21 mouse cellular contexts compared by ENCODE assay signal in genomic region chr1:34130804-34131203, GRCm38 (mm10).
DNase-seq lines count a peak whose midpoint lies in the region; ATAC-seq and TF ChIP-seq lines count a peak whose summit lies in the region.
"Had no signal": no experiment of that assay in that cellular context is flagged by ENCODE, and none has a peak within 500 bp of the region (broad histone marks: within the 10 kb centered on the region; RNA-seq: fewer than 3 reads in every experiment).

No protein-coding gene starts in this region.

- TF ChIP-seq EP300 in heart, postnatal 0 days (IDR thresholded peaks at IDR 0.05; ENCODE audit: low read depth) = no peak

- H3K4me1 ChIP-seq in forebrain, embryonic 14.5 days (ENCODE audit: control insufficient read depth, insufficient read depth, low read length) = no peaks in the 10 kb centered on the region
- no peaks in the 10 kb centered on the region for H3K4me1 ChIP-seq in forebrain, postnatal 0 days (ENCODE audit: insufficient read depth)
- peaks cover 28 to 72% of the 10 kb centered on the region in 2 experiments for H3K4me1 ChIP-seq in heart, embryonic 14.5 days (ENCODE audit: control insufficient read depth in 2 of 2, insufficient read depth in 2 of 2, low read length in 2 of 2)
- H3K4me1 ChIP-seq in heart, postnatal 0 days (ENCODE audit: control insufficient read depth, insufficient read depth) = peaks cover 64% of the 10 kb centered on the region

- H3K4me2 ChIP-seq in forebrain, embryonic 14.5 days (ENCODE audit: low read length) = no peak overlapping the region
- no peak overlapping the region for H3K4me2 ChIP-seq in forebrain, postnatal 0 days (ENCODE audit: low read depth)
- H3K4me2 ChIP-seq in heart, embryonic 14.5 days (ENCODE audit: low read length) = no peak overlapping the region
- H3K4me2 ChIP-seq in heart, postnatal 0 days (ENCODE audit: low read depth, low read length) = no peak overlapping the region
- H3K4me2 ChIP-seq: forebrain, embryonic 12.5 days; limb, embryonic 12.5 days; liver, embryonic 12.5 days; lung, embryonic 14.5 days; neural tube, embryonic 15.5 days had no signal

- ATAC-seq in forebrain, embryonic 14.5 days = peak; percentile 42; the same call in 1 of the 2 replicates
- no peak for ATAC-seq in forebrain, postnatal 0 days
- no peak for ATAC-seq in heart, embryonic 14.5 days (ENCODE audit: insufficient number of reproducible peaks, insufficient read depth, low FRiP score, low read depth)
- no peak for ATAC-seq in heart, postnatal 0 days (ENCODE audit: insufficient read depth, low read depth)
- ATAC-seq: hindbrain, postnatal 0 days; liver, embryonic 12.5 days; midbrain, embryonic 16.5 days had no signal

- peak; percentile 44 for DNase-seq in forebrain, embryonic 14.5 days (ENCODE audit: low spot score)
- DNase-seq in forebrain, postnatal 0 days = no peak
- DNase-seq in heart, postnatal 14 days = no peak
- peak; percentile 56 for DNase-seq in A20 (ENCODE audit: low read depth, low spot score)
- DNase-seq in heart, postnatal 0 days (ENCODE audit: low spot score) = no peak
- DNase-seq in lung, postnatal 36 days = no peak
- DNase-seq: adrenal gland, postnatal 36 days; cerebellum, adult 2 months; cerebellum, postnatal 36 days; gastrocnemius, postnatal 10 days; kidney, adult 9 months; lung, embryonic 14.5 days; lung, postnatal 4 days; right cerebral cortex, postnatal 4 days had no signal

- intact Hi-C loops in heart, postnatal 14 days (cut with DNase I) = no loop called here

- H3K9me3 ChIP-seq in forebrain, embryonic 14.5 days (replicated peaks; ENCODE audit: control insufficient read depth, low read length) = no peaks in the 10 kb centered on the region
- no peaks in the 10 kb centered on the region for H3K9me3 ChIP-seq in forebrain, postnatal 0 days (ENCODE audit: low read length)
- H3K9me3 ChIP-seq in heart, embryonic 14.5 days (ENCODE audit: control insufficient read depth, low read length) = no peaks in the 10 kb centered on the region
- H3K9me3 ChIP-seq in heart, postnatal 0 days (replicated peaks; ENCODE audit: control insufficient read depth, low read length) = no peaks in the 10 kb centered on the region
- H3K9me3 ChIP-seq: forebrain, embryonic 12.5 days; limb, embryonic 12.5 days; liver, embryonic 12.5 days; neural tube, embryonic 15.5 days had no signal

- no peak overlapping the region for H3K9ac ChIP-seq in forebrain, embryonic 14.5 days (ENCODE audit: low read length)
- H3K9ac ChIP-seq in forebrain, postnatal 0 days = no peak overlapping the region
- H3K9ac ChIP-seq in heart, embryonic 14.5 days (ENCODE audit: low read length) = no peak overlapping the region
- no peak overlapping the region for H3K9ac ChIP-seq in heart, postnatal 0 days (replicated peaks; ENCODE audit: low read depth, low read length)
- H3K9ac ChIP-seq: forebrain, embryonic 12.5 days; limb, embryonic 12.5 days; liver, embryonic 12.5 days; lung, embryonic 14.5 days; neural tube, embryonic 15.5 days had no signal

- H3K4me3 ChIP-seq in forebrain, embryonic 14.5 days (ENCODE audit: low read depth, low read length) = no peak overlapping the region
- no peak overlapping the region for H3K4me3 ChIP-seq in forebrain, postnatal 0 days (ENCODE audit: low read depth, low read length)
- no peak overlapping the region for H3K4me3 ChIP-seq in heart, embryonic 14.5 days (ENCODE audit: control insufficient read depth in 1 of 2, insufficient read depth in 1 of 2, low read depth in 1 of 2, low read length in 2 of 2)
- H3K4me3 ChIP-seq in heart, postnatal 0 days (ENCODE audit: low read depth, low read length) = no peak overlapping the region
- H3K4me3 ChIP-seq: forebrain, embryonic 12.5 days; limb, embryonic 12.5 days; liver, embryonic 12.5 days; neural tube, embryonic 15.5 days had no signal

- H3K36me3 ChIP-seq in forebrain, embryonic 14.5 days (ENCODE audit: control insufficient read depth, insufficient read depth, low read length) = peaks cover 3% of the 10 kb centered on the region; the same call in 1 of the 2 replicates
- peaks cover 5% of the 10 kb centered on the region; the same call in 1 of the 2 replicates for H3K36me3 ChIP-seq in forebrain, postnatal 0 days (ENCODE audit: insufficient read depth)
- H3K36me3 ChIP-seq in heart, embryonic 14.5 days (ENCODE audit: control insufficient read depth, insufficient read depth, low read length) = peaks cover 9% of the 10 kb centered on the region
- 0 out of 2 replicates have a peak, but pooled peaks cover 6% of the 10 kb centered on the region for H3K36me3 ChIP-seq in heart, postnatal 0 days (replicated peaks; ENCODE audit: control insufficient read depth, insufficient read depth, low read length)
- H3K36me3 ChIP-seq: liver, embryonic 12.5 days had no signal

- no peak for TF ChIP-seq CTCF in forebrain, postnatal 0 days (IDR thresholded peaks at IDR 0.05; ENCODE audit: low read depth)
- TF ChIP-seq CTCF in heart, postnatal 0 days (IDR thresholded peaks at IDR 0.05; ENCODE audit: low read depth) = no peak

- no peaks in the 10 kb centered on the region for H3K27me3 ChIP-seq in forebrain, embryonic 14.5 days (replicated peaks; ENCODE audit: control insufficient read depth, insufficient read depth, low read length)
- H3K27me3 ChIP-seq in forebrain, postnatal 0 days (ENCODE audit: insufficient read depth, low read length) = no peaks in the 10 kb centered on the region
- H3K27me3 ChIP-seq in heart, embryonic 14.5 days (ENCODE audit: control insufficient read depth, insufficient read depth, low read length) = no peaks in the 10 kb centered on the region
- H3K27me3 ChIP-seq in heart, postnatal 0 days (ENCODE audit: control insufficient read depth, insufficient read depth, low read length) = no peaks in the 10 kb centered on the region
- H3K27me3 ChIP-seq: forebrain, embryonic 12.5 days; limb, embryonic 12.5 days; liver, embryonic 12.5 days; neural tube, embryonic 15.5 days had no signal

- H3K27ac ChIP-seq in forebrain, embryonic 14.5 days (ENCODE audit: low read depth, low read length) = no peak overlapping the region
- no peak overlapping the region for H3K27ac ChIP-seq in forebrain, postnatal 0 days (ENCODE audit: low read depth, low read length)
- H3K27ac ChIP-seq in heart, embryonic 14.5 days (replicated peaks in 1 of 2; ENCODE audit: control insufficient read depth in 1 of 2, insufficient read depth in 1 of 2, low read depth in 2 of 2, low read length in 2 of 2) = peak overlapping the region; percentile 91 to 97
- peak overlapping the region; percentile 91 for H3K27ac ChIP-seq in heart, postnatal 0 days (ENCODE audit: low read depth)
- H3K27ac ChIP-seq: forebrain, embryonic 12.5 days; hindbrain, postnatal 0 days; limb, embryonic 12.5 days; liver, embryonic 12.5 days; neural tube, embryonic 15.5 days had no signal

- 21% methylated on average over 10 of the region's 10 CpGs for WGBS in forebrain, embryonic 14.5 days
- 35% methylated on average over 10 of the region's 10 CpGs for WGBS in forebrain, postnatal 0 days
- 87% methylated on average over 10 of the region's 10 CpGs for WGBS in heart, embryonic 14.5 days
- WGBS in heart, postnatal 0 days = 88% methylated on average over 10 of the region's 10 CpGs

Comparison
In these comparisons a context has a peak if more than half of its experiments do, and no peak if none do; other contexts are left out.
1. DNase-seq: peak in forebrain, embryonic 14.5 days (single experiment) and A20 (single experiment); none in forebrain, postnatal 0 days (single experiment), heart, postnatal 14 days (0 of 2), heart, postnatal 0 days (single experiment) and lung, postnatal 36 days (single experiment).
2. H3K27ac ChIP-seq: peak in heart, embryonic 14.5 days (2 of 2) and heart, postnatal 0 days (single experiment); none in forebrain, embryonic 14.5 days (single experiment) and forebrain, postnatal 0 days (single experiment).